Mouse (Mus musculus) olfactory bulb, adult 2 months (tissue): ENCODE results near the gene Vmn1r54. TPM values are rescaled to one million over a fixed set of nuclear protein-coding genes. Genes with fewer than 3 reads are reported as not detected.
"Not testable (repeated sequence)": the region's sequence is repeated elsewhere in the genome, so short reads cannot be mapped to it uniquely, and the experiment has no call there.

Experiments used
- H3K27ac ChIP-seq: fragments of 200-500 bp; 2 replicates; pipeline ENCODE4 v1.5.1; 2012; ENCODE audit warnings: low read depth, low read length; ENCODE audit not compliant: insufficient read depth
- H3K4me1 ChIP-seq: fragments of 200-500 bp; 2 replicates; pipeline ENCODE4 v1.6.1; 2012; ENCODE audit warnings: low read length; ENCODE audit not compliant: control insufficient read depth, insufficient read depth
- H3K4me3 ChIP-seq: fragments of 200-500 bp; 2 replicates; pipeline ENCODE4 v1.5.1; 2012; ENCODE audit warnings: mild to moderate bottlenecking, low read depth, low read length, moderate library complexity; ENCODE audit not compliant: insufficient read depth
- CTCF ChIP-seq: fragments of 200-500 bp; IDR thresholded peaks from 2 replicates; pipeline ENCODE4 v1.5.1; 2012; ENCODE audit warnings: low read depth, mild to moderate bottlenecking, low read length, moderate library complexity; ENCODE audit not compliant: insufficient read depth
- POLR2A ChIP-seq: fragments of 200-500 bp; IDR thresholded peaks from 2 replicates; pipeline ENCODE4 v1.6.1; 2012; ENCODE audit warnings: mild to moderate bottlenecking, low read depth, low read length, moderate library complexity; ENCODE audit not compliant: insufficient read depth
- WGBS: fragments of 180-500 bp; shearing (Covaris S2); methylation state at CpG from one replicate; pipeline ENCODE4 v1.1.7; 2018; 5-methylcytosine and 5-hydroxymethylcytosine counted together
- polyA plus RNA-seq: library from polyadenylated mRNA; stranded (reverse); fragments of >200 nt; gene quantifications from 2 replicates; pipeline ENCODE4 v1.2.4, GENCODE M21; 2012; ENCODE audit warnings: low replicate concordance; ENCODE audit not compliant: missing spikeins, insufficient read depth, insufficient read length

Gene Vmn1r54
- not detected in 2 replicates for polyA plus RNA-seq

- no peak within 1 kb of the TSS for H3K27ac ChIP-seq
- WGBS, result 81% methylated on average over 1 of the region's 1 CpGs
- no peak within 1 kb of the TSS for H3K4me3 ChIP-seq
- H3K4me1 ChIP-seq, result no peaks in the 10 kb centered on the region
- TF ChIP-seq CTCF, result no peak
- TF ChIP-seq POLR2A, result no peak
These were observed at the start of gene Vmn1r54 for GRCm38 (mm10) chr6:90246000-90246399. Vmn1r54 (plus strand) TSS chr6:90246300.

DNA sequence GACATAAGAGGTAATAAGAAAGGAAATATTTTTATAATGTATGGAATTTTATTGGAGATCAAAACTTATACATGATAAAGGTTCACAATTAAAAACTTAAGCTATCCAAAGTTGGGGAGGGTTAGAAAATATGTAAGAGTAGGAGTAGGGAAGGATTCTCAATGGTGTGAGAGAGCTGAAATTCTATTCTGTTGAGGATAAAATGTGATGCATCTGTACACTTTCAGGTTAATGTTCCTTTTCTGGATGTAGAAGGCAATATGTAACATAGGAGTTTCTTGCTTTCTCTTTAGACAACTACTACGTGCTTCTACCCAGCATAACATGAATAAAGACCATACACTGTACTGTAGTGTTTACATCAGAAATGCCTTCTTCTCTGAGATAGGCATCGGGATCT, 43.6 kb upstream of the Vmn1r54 start, which contains the start of gene V1ra8:
Gene V1ra8 (plus strand): TSS at position 301 of the 400 bp plus-strand sequence.
- not testable (repeated sequence) for H3K4me3 ChIP-seq, H3K4me1 ChIP-seq, H3K27ac ChIP-seq
- 79% methylated on average over 2 of the region's 2 CpGs for WGBS

DNA sequence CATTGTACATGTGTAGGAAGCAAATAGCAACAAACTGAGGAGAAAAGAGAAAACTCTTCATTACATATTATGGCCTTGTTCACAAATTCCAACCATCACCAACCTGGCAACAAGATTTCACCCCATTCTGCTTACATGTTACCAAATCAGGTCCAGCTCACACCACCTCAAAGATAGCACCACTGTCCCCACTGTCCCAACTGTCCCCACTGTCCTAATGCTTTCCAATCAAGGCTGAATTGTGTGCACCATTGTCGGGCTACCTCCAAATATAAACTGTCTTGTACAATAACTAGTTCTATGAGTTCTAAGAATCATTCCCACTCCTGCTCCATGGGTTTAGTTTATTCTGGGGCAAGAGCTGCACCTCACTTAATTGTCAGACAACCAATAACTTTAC, 21.8 kb upstream of the Vmn1r54 start, which contains the start of gene Vmn1r53:
Gene Vmn1r53 (minus strand): TSS at position 101 of the 400 bp plus-strand sequence.
- 81% methylated on average over 1 of the region's 1 CpGs for WGBS
- no peak for TF ChIP-seq POLR2A
- no peak for TF ChIP-seq CTCF
- H3K4me1 ChIP-seq, result no peaks in the 10 kb centered on the region
- H3K4me3 ChIP-seq, result no peak within 1 kb of the TSS
- no peak within 1 kb of the TSS for H3K27ac ChIP-seq

GRCm38 (mm10) chr6:90232114-90232513, 14.0 kb upstream of the Vmn1r54 start:
- WGBS, result 92% methylated on average over 4 of the region's 4 CpGs

GRCm38 (mm10) chr6:90232681-90233080, 13.4 kb upstream of the Vmn1r54 start:
- Histone ChIP-seq H3K4me1 (no peaks in the 10 kb centered on the region), H3K4me3 (no peak overlapping the region), H3K27ac (no peak overlapping the region)
- WGBS, result 71% methylated on average over 27 of the region's 27 CpGs
- TF ChIP-seq CTCF (no peak), POLR2A (no peak)

More at GRCm38 (mm10) chr6:90232114-90232513, 14.0 kb upstream of the Vmn1r54 start:
- H3K4me3 ChIP-seq, H3K27ac ChIP-seq, H3K4me1 ChIP-seq: not testable (repeated sequence)

- Histone ChIP-seq H3K27ac (no peak overlapping the region), H3K4me3 (no peak overlapping the region), H3K4me1 (no peaks in the 10 kb centered on the region)
- 72% methylated on average over 3 of the region's 3 CpGs for whole genome bisulfite sequencing
- no peak for TF ChIP-seq POLR2A
- TF ChIP-seq CTCF, result no peak
These were observed 2.1 kb upstream of the Vmn1r54 start for GRCm38 (mm10) chr6:90244019-90244418.

GRCm38 (mm10) chr6:90288265-90288664, 42.2 kb downstream of the Vmn1r54 start:
- WGBS, result 53% methylated on average over 12 of the region's 12 CpGs
- no peaks in the 10 kb centered on the region for H3K4me1 ChIP-seq
- no peak overlapping the region for H3K27ac ChIP-seq
- TF ChIP-seq CTCF (no peak), POLR2A (no peak)
- H3K4me3 ChIP-seq, result no peak overlapping the region

DNA sequence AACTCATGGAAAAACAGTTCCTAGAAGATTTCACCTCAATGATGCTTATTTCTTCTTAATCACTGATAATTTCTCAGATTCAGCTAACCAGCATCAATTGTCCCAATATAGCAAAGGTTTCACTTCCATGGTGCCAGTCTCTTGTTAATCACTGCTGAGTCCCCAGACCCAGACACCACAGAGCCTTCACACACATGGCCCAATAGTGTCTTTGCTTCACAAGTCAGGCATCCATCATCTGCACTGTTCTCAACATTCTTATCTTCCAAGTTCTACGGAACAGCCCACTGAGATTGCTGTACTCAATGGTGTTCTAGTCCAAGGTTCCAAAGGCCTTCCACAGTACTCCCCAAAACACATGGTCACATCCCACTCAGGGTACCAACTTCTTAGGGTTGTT, 54.8 kb downstream of the Vmn1r54 start, which contains the start of gene BC048671:
Gene BC048671 (plus strand): TSS at position 301 of the 400 bp plus-strand sequence.
- no peak within 1 kb of the TSS for H3K4me3 ChIP-seq
- 95% methylated on average over 1 of the region's 1 CpGs for WGBS
- H3K27ac ChIP-seq, result no peak within 1 kb of the TSS
- no peaks in the 10 kb centered on the region for H3K4me1 ChIP-seq
- no peak for TF ChIP-seq POLR2A
- TF ChIP-seq CTCF, result no peak

DNA sequence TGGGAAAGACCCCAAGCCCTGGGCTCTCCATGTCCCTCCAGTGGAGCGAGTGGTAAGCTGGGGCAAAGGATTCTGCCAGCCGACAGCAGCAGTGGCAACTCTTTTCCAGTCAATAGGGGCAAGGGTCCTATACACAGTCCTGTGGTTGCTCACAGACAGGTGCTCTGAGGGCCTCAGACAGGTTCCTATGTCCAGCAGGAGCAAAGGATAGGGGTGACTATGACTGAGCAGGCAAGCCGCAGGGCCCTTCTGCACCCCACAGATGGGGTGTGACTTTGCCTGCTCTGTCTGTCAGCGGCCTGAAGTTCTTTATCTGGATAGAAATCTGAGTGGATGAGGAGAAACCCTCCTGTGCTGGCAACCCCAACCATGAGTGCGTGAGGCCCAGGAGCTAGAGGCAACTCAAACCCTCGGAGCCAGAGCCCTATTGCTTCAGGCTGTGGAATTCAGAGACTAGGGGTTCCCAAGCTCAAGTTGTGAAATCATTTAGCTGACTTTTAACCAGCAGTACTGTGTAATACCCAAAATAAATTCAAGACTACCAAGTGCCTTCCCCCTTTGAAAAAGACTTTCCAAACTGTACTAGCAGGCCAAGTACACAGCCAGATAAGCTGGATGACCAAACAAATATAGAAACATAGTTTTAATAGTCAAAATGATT, 60.3 kb downstream of the Vmn1r54 start:
- H3K4me3 ChIP-seq, result no peak overlapping the region
- 89% methylated on average over 6 of the region's 6 CpGs for WGBS
- H3K4me1 ChIP-seq, result no peaks in the 10 kb centered on the region
- no peak overlapping the region for H3K27ac ChIP-seq
- TF ChIP-seq POLR2A, result no peak
- no peak for TF ChIP-seq CTCF
